Mouse (Mus musculus) forebrain, embryonic 10.5 days (tissue): ENCODE data around the gene Klkb1. TPM values are rescaled to one million over a fixed set of nuclear protein-coding genes. Genes with fewer than 3 reads are reported as not detected.
A peak's percentile ranks its signal among the peaks of the same experiment; 100 is the strongest.
"Not testable (repeated sequence)": the region's sequence is repeated elsewhere in the genome, so short reads cannot be mapped to it uniquely, and the experiment has no call there.

Experiments used
- DNase-seq: peaks from one replicate; pipeline ENCODE4 v3.0.0-alpha.2; 2017; ENCODE audit warnings: low spot score; ENCODE audit errors: extremely low spot score
- H3K27ac ChIP-seq: fragments of 300-500 bp; sonication (generic); 2 replicates; pipeline ENCODE4 v1.5.1; 2016; ENCODE audit warnings: mild to moderate bottlenecking
- H3K27me3 ChIP-seq: fragments of 300-500 bp; sonication (generic); 2 replicates; pipeline ENCODE4 v1.6.1; 2016; ENCODE audit warnings: mild to moderate bottlenecking; ENCODE audit not compliant: poor library complexity, severe bottlenecking
- H3K36me3 ChIP-seq: fragments of 300-500 bp; sonication (generic); replicated peaks from 2 replicates; pipeline ENCODE4 v1.6.1; 2016; ENCODE audit warnings: mild to moderate bottlenecking, moderate library complexity
- H3K4me1 ChIP-seq: fragments of 300-500 bp; sonication (generic); 2 replicates; pipeline ENCODE4 v1.6.1; 2016
- H3K4me3 ChIP-seq: fragments of 300-500 bp; sonication (generic); 2 replicates; pipeline ENCODE4 v1.5.1; 2016; ENCODE audit warnings: mild to moderate bottlenecking, moderate library complexity
- H3K9me3 ChIP-seq: fragments of 300-500 bp; sonication (generic); 2 replicates; pipeline ENCODE4 v1.6.1; 2016; ENCODE audit warnings: mild to moderate bottlenecking, moderate library complexity
- WGBS: fragments of 180-500 bp; shearing (Covaris S2); methylation state at CpG from one replicate; pipeline ENCODE4 v1.1.7; 2016; 5-methylcytosine and 5-hydroxymethylcytosine counted together
- polyA plus RNA-seq: library from polyadenylated mRNA; unstranded; fragments of >200 nt; fragmentation: Nextera tagmentation; extraction: Ambion mirVana; gene quantifications from 2 replicates; pipeline ENCODE4 v1.2.1, GENCODE M21; 2016

The Klkb1 gene
- polyA plus RNA-seq = 0.04 TPM in 1 of 2 replicates, not detected in the other

- Histone ChIP-seq H3K36me3 (no peaks in the 10 kb centered on the region), H3K27me3 (no peaks in the 10 kb centered on the region), H3K4me3 (no peak within 1 kb of the TSS), H3K9me3 (peaks cover 5% of the 10 kb centered on the region; the same call in 1 of the 2 replicates), H3K27ac (no peak within 1 kb of the TSS), H3K4me1 (no peaks in the 10 kb centered on the region)
- DNase-seq = no peak
- 92% methylated on average over 7 of the region's 7 CpGs for WGBS
Measured at GRCm38 (mm10) chr8:45294687-45295086, at the start of gene Klkb1. TSS of gene Klkb1 (minus strand) at chr8:45294859.

- no peak overlapping the region for H3K27ac ChIP-seq
- 90% methylated on average over 8 of the region's 8 CpGs for WGBS
- H3K36me3 ChIP-seq = peaks cover 38% of the 10 kb centered on the region
- DNase-seq = no peak
- H3K4me1 ChIP-seq = no peaks in the 10 kb centered on the region
- H3K27me3 ChIP-seq = no peaks in the 10 kb centered on the region
- no peaks in the 10 kb centered on the region for H3K9me3 ChIP-seq
- no peak overlapping the region for H3K4me3 ChIP-seq
Measured at GRCm38 (mm10) chr8:45344298-45344697, 49.6 kb upstream of the Klkb1 start.

GRCm38 (mm10) chr8:45341630-45342628 is 47.3 kb upstream of the Klkb1 start:
- H3K9me3 ChIP-seq = no peaks in the 10 kb centered on the region
- H3K4me3 ChIP-seq = no peak overlapping the region
- 91% methylated on average over 12 of the region's 12 CpGs for WGBS
- no peak for DNase-seq
- H3K4me1 ChIP-seq = no peaks in the 10 kb centered on the region
- peaks cover 22% of the 10 kb centered on the region for H3K36me3 ChIP-seq
- no peak overlapping the region for H3K27ac ChIP-seq
- H3K27me3 ChIP-seq = no peaks in the 10 kb centered on the region

DNA sequence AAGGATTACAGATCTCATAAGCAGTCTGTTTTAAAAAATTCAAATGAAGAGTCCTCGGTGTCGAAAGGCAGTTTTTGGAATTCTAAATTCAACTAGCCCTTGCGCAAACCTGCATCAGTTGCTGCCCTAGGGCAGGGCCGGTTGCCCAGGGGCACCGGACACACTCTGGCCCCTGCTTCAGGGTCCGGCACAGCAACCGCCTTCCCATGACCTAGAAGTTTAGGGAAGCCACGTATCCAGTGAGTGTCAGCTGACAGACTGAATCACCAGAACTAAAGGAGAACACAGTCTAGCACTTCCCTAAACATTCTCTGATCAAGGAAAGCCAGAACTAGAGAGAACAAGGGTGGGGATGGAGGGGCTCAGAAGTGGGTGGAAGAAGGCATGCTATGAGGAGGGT is 38.8 kb upstream of the Klkb1 start:
- 2% methylated on average over 8 of the region's 8 CpGs for WGBS
- no peak for DNase-seq
- H3K36me3 ChIP-seq = no peaks in the 10 kb centered on the region
- H3K4me1 ChIP-seq = peaks cover 12% of the 10 kb centered on the region
- peaks cover 19% of the 10 kb centered on the region for H3K27me3 ChIP-seq
- H3K9me3 ChIP-seq = no peaks in the 10 kb centered on the region
- peak overlapping the region; percentile 74 for H3K4me3 ChIP-seq
- H3K27ac ChIP-seq = peak overlapping the region; percentile 82

DNA sequence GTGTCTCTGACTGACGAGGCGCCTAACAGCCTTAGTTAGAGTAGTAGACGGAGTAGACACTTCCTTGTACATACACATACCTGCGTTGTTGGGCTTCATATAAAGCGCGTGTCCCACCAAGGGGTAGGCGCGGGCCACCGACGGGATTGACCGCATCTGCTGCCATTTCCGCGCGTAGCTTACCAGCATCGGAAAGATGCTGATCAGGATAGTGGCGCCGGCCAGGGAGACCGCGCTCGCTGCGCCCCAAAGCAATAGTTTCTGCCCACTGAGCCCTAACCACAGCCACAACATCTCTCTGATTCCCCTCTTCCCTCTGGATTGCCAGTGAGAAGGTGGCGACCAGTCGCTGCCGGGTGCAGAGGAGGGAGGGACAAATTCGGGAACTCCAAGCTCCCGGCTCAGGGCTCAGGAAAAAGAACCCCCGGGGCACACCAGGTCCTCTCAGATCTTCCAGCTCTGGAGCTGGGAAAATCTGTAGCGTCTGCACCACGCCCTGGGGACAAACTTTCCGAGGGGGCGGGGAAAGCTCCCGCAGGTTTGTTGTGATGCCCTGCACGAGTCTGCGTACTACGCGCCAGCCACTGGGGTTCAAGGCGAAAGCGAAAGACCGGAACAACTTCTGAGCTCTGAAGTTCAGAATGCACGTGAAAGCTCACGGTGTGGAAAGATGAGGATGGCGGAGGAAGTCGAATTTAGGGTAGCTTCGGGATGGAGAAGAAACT is 38.2 kb upstream of the Klkb1 start, which contains the start of gene Cyp4v3:
Cyp4v3 (minus strand) TSS at position 532 of the 725 bp plus-strand sequence.
- Histone ChIP-seq H3K4me1 (peaks cover 12% of the 10 kb centered on the region), H3K36me3 (no peaks in the 10 kb centered on the region), H3K27ac (peak within 1 kb of the TSS; percentile 82), H3K9me3 (no peaks in the 10 kb centered on the region), H3K27me3 (peaks cover 19% of the 10 kb centered on the region), H3K4me3 (peak within 1 kb of the TSS; percentile 74)
- under 1% methylated on average over 44 of the region's 44 CpGs for WGBS
- DNase-seq = peak; percentile 53

DNA sequence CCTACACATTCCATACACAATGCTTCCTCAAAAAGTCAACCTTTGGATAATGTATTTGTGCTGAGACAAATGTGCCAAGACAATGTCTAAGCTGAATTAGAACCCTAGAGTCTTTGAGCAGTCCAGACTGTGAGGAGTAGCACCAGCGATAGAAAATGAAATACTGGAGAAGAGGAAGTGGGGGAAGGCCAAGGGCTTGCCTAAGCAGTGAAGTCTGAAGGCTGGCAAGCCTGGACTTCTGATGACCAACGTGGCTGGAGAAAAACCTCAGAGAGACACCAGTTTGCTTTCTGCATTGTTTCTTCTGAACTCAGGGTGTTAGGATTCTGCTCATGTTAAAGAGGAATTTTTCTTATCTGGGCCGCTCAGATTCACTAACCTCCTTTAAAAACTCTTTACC is 36.2 kb upstream of the Klkb1 start:
- Histone ChIP-seq H3K27me3 (peaks cover 19% of the 10 kb centered on the region), H3K36me3 (no peaks in the 10 kb centered on the region), H3K27ac (no peak overlapping the region), H3K9me3 (no peaks in the 10 kb centered on the region), H3K4me1 (peaks cover 12% of the 10 kb centered on the region), H3K4me3 (no peak overlapping the region)
- 71% methylated on average over 3 of the region's 3 CpGs for WGBS
- DNase-seq = no peak

DNA sequence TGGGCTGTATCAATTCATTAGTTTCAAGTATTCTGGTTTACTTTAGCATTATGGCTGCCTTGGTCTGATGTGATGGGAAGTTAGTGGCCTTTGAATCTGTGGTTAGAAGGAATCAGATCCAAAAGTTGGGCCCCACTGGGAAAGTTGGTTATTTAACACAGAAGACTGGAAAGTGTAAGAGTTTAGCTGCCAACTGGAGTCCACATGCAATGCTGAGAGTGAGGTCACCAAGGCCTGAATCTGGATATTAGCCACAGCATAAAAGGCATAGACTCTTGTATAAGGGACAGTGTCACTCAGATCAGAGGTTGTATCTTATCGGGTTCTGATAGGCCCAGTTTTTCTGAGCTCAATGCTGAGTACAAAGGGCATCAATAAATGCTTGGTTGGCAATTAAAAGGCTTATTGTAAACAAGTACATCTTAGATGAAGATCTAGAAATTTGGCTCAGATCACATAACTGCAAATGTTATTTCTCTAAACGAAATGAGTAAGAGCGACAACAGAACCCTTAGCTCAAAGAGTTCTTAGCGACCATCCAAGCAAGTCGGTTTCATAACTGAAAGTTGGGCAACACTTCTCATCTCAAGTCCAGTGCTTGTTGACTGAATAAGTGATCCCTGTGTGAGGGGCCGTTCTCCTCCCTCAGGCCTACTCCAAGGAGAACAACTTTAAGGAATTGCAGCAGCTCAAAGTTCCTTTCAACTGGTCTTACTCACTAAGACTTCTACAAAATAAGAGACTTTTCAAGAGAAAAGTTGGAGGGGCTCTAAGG is 34.7 kb upstream of the Klkb1 start:
- Histone ChIP-seq H3K4me3 (no peak overlapping the region), H3K36me3 (no peaks in the 10 kb centered on the region)
- 94% methylated on average over 6 of the region's 6 CpGs for WGBS

DNA sequence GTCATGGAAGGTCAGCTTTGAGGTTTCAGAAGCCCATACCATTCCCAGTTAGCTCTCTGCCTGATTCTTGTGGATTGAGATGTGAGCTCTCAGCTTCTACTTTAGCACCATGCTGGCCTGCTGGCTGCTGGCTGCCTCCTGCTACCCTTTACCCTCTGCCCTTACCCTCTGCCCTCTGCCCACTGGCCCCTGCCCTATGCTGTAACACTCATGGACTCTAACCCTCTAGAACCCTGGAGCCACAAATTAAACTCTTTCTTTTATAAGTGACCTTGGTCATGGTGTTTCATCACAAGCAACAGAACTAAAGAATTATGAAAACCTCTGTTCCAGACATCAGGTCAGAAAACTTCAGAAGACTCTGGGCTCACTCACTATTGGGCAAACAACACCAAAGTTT is 32.4 kb upstream of the Klkb1 start:
- not testable (repeated sequence) for H3K27ac ChIP-seq, H3K36me3 ChIP-seq, H3K4me1 ChIP-seq, H3K27me3 ChIP-seq, H3K9me3 ChIP-seq, H3K4me3 ChIP-seq, DNase-seq

More for the DNA sequence above, 34.7 kb upstream of the Klkb1 start:
- Histone ChIP-seq H3K27ac (no peak overlapping the region), H3K9me3 (no peaks in the 10 kb centered on the region), H3K27me3 (peaks cover 19% of the 10 kb centered on the region), H3K4me1 (peaks cover 12% of the 10 kb centered on the region)
- no peak for DNase-seq

GRCm38 (mm10) chr8:45324151-45324550 is 29.5 kb upstream of the Klkb1 start:
- H3K27ac ChIP-seq = no peak overlapping the region
- H3K9me3 ChIP-seq = no peaks in the 10 kb centered on the region
- WGBS = 93% methylated on average over 4 of the region's 4 CpGs
- H3K4me1 ChIP-seq = no peaks in the 10 kb centered on the region
- no peaks in the 10 kb centered on the region for H3K36me3 ChIP-seq
- no peaks in the 10 kb centered on the region for H3K27me3 ChIP-seq
- H3K4me3 ChIP-seq = no peak overlapping the region
- DNase-seq = no peak

DNA sequence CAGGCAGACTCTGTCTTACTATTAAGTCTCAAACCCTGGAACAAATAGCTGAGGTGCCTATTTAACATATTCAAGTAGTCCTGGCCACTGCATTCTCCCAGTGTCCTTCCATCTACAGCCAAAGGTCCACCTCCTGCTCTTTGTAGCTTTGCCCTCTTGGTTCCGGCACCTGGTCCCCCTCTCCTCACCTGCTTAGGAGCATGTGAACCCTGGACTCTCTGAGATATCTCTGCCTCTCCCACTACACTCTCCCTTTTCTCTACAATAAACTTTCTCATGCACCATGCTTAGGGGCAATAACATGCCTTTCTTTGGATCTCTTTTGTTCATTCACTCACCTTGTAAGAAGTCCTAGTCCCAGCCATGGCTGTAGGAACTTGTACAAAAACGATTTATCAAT is 26.7 kb upstream of the Klkb1 start:
- Histone ChIP-seq H3K4me1 (no peaks in the 10 kb centered on the region), H3K4me3 (no peak overlapping the region), H3K27ac (no peak overlapping the region), H3K9me3 (no peaks in the 10 kb centered on the region), H3K36me3 (no peaks in the 10 kb centered on the region), H3K27me3 (no peaks in the 10 kb centered on the region)
- 85% methylated on average over 2 of the region's 2 CpGs for WGBS
- no peak for DNase-seq

- Histone ChIP-seq H3K9me3 (no peaks in the 10 kb centered on the region), H3K27me3 (no peaks in the 10 kb centered on the region)
- 80% methylated on average over 1 of the region's 1 CpGs for WGBS
Measured at GRCm38 (mm10) chr8:45320930-45321329, 26.3 kb upstream of the Klkb1 start.

GRCm38 (mm10) chr8:45310967-45311366 is 16.3 kb upstream of the Klkb1 start:
- 90% methylated on average over 4 of the region's 4 CpGs for WGBS
- Histone ChIP-seq H3K36me3 (no peaks in the 10 kb centered on the region), H3K4me1 (no peaks in the 10 kb centered on the region), H3K27me3 (no peaks in the 10 kb centered on the region), H3K4me3 (no peak overlapping the region), H3K27ac (no peak overlapping the region), H3K9me3 (no peaks in the 10 kb centered on the region)
- no peak for DNase-seq

More at GRCm38 (mm10) chr8:45320930-45321329, 26.3 kb upstream of the Klkb1 start:
- Histone ChIP-seq H3K27ac (no peak overlapping the region), H3K36me3 (no peaks in the 10 kb centered on the region), H3K4me3 (no peak overlapping the region), H3K4me1 (no peaks in the 10 kb centered on the region)
- no peak for DNase-seq
